Comparison of ENCODE assay signal across 10 mouse cellular contexts in the genomic region with DNA sequence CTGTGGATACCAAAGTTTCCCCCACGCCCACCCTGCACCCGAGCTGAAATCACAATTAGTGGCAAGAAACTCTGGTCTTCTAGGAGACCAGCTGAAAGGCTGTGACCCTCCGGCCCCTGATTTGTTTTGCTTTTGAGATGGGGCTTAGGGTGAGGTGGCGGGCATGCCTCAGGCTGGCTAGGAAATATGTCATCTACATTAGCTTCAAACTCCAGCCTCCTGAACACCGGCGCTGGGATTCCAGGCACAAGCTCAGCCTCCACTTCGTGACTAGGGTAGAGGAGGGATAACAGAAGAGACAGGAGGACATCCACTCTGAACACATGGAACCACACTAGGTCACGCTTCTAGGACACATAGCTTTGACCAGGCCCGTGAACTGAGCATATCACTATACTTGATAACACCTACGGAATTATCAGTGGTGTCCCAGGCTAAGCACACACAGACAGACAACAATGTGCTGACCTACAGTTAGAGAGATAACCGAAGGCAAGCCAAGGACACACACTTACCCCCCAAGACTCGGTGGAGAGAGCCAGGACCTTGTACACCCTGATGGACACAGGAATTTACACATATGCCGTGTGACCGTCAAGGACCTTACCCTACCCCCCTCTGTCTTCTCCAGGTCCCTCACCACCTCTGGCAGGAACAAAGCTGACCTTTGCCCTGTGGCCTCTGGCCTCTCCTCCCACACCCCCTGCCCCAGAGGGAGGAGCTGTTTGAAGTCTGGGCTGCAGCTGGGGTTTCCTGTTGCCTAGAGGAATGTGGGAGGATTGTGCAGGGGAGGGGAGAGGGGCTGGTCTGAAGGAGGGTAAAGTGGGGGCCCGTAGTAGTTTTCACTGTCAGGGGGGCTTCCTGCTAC. TPM values are rescaled to one million over a fixed set of nuclear protein-coding genes. Genes with fewer than 3 reads are reported as not detected.
DNase-seq lines count a peak whose midpoint lies in the region; ATAC-seq lines count a peak whose summit lies in the region.
"Had no signal": no experiment of that assay in that cellular context is flagged by ENCODE, and none has a peak within 500 bp of the region (broad histone marks: within the 10 kb centered on the region; RNA-seq: fewer than 3 reads in every experiment).

No protein-coding gene starts in this region.

- peaks cover 35% of the 10 kb centered on the region for H3K27me3 ChIP-seq in forebrain, embryonic 10.5 days (ENCODE audit: poor library complexity, severe bottlenecking)
- H3K27me3 ChIP-seq in forebrain, embryonic 13.5 days = peaks cover 20% of the 10 kb centered on the region
- H3K27me3 ChIP-seq in limb, embryonic 10.5 days (ENCODE audit: low read depth, poor library complexity, severe bottlenecking) = no peaks in the 10 kb centered on the region

- peak overlapping the region; percentile 66 for H3K27ac ChIP-seq in forebrain, embryonic 10.5 days
- H3K27ac ChIP-seq in forebrain, embryonic 13.5 days = no peak overlapping the region
- H3K27ac ChIP-seq in limb, embryonic 10.5 days = peak overlapping the region; percentile 81
- H3K27ac ChIP-seq: limb, embryonic 15.5 days had no signal

- WGBS in forebrain, embryonic 10.5 days = 37% methylated on average over 15 of the region's 15 CpGs
- WGBS in forebrain, embryonic 13.5 days = 46% methylated on average over 15 of the region's 15 CpGs
- 10% methylated on average over 15 of the region's 15 CpGs for WGBS in limb, embryonic 10.5 days

- H3K4me1 ChIP-seq in forebrain, embryonic 10.5 days = peaks cover 73% of the 10 kb centered on the region
- H3K4me1 ChIP-seq in forebrain, embryonic 13.5 days = peaks cover 24% of the 10 kb centered on the region
- H3K4me1 ChIP-seq in limb, embryonic 10.5 days = peaks cover 67% of the 10 kb centered on the region

- H3K36me3 ChIP-seq in forebrain, embryonic 10.5 days (replicated peaks) = no peaks in the 10 kb centered on the region
- no peaks in the 10 kb centered on the region for H3K36me3 ChIP-seq in forebrain, embryonic 13.5 days (ENCODE audit: poor library complexity, severe bottlenecking)
- H3K36me3 ChIP-seq in limb, embryonic 10.5 days = no peaks in the 10 kb centered on the region
- H3K36me3 ChIP-seq: limb, embryonic 15.5 days had no signal

- ATAC-seq in forebrain, embryonic 13.5 days = no peak

- H3K4me3 ChIP-seq in forebrain, embryonic 10.5 days = no peak overlapping the region
- no peak overlapping the region for H3K4me3 ChIP-seq in forebrain, embryonic 13.5 days
- peak overlapping the region; percentile 35 for H3K4me3 ChIP-seq in limb, embryonic 10.5 days
- H3K4me3 ChIP-seq: limb, embryonic 15.5 days had no signal

- no peak for DNase-seq in forebrain, embryonic 10.5 days (ENCODE audit: extremely low spot score, low spot score)
- DNase-seq in ovary, postnatal 36 days (ENCODE audit: low spot score) = peak; percentile 55
- no peak for DNase-seq in ovary, postnatal 10 days (ENCODE audit: low spot score)
- DNase-seq in limb, embryonic 10.5 days (ENCODE audit: low spot score) = peak; percentile 75
- no peak for DNase-seq in right cerebral cortex, postnatal 25 days
- no peak for DNase-seq in frontal cortex, postnatal 14 days (ENCODE audit: low spot score in 2 of 2)
- no peak for DNase-seq in gastrocnemius, postnatal 25 days
- DNase-seq: thymus, postnatal 14 days had no signal

- H3K9ac ChIP-seq in forebrain, embryonic 13.5 days = no peak overlapping the region
- H3K9ac ChIP-seq: limb, embryonic 15.5 days had no signal

- no peak overlapping the region for H3K4me2 ChIP-seq in forebrain, embryonic 13.5 days
- H3K4me2 ChIP-seq: limb, embryonic 15.5 days had no signal

- H3K9me3 ChIP-seq in forebrain, embryonic 10.5 days = no peaks in the 10 kb centered on the region
- no peaks in the 10 kb centered on the region for H3K9me3 ChIP-seq in forebrain, embryonic 13.5 days (replicated peaks)
- no peaks in the 10 kb centered on the region for H3K9me3 ChIP-seq in limb, embryonic 10.5 days (replicated peaks)
- H3K9me3 ChIP-seq: limb, embryonic 15.5 days had no signal

RNA-seq across cellular contexts. Expression of a gene that starts 3.3 kb away (rescaled TPM):
- polyA plus RNA-seq in forebrain, embryonic 10.5 days (2016; fragmentation: Nextera tagmentation; extraction: Ambion mirVana) = 5.8 and 7.4 TPM in 2 replicates
- polyA plus RNA-seq in forebrain, embryonic 13.5 days (2015; fragmentation: Nextera tagmentation; extraction: Ambion mirVana) = 7.3 and 8.1 TPM in 2 replicates
- polyA plus RNA-seq in limb, embryonic 10.5 days (2016; fragmentation: Nextera tagmentation; extraction: Ambion mirVana) = 13.0 and 13.8 TPM in 2 replicates
- total RNA-seq in gastrocnemius, postnatal 25 days (2021) = 10 to 100 TPM; 29.3 to 32.8 TPM

RNA-seq across cellular contexts. Expression of a gene that starts 33.9 kb away (rescaled TPM):
- polyA plus RNA-seq in forebrain, embryonic 10.5 days (2016; fragmentation: Nextera tagmentation; extraction: Ambion mirVana) = 0.06 and 0.11 TPM in 2 replicates
- polyA plus RNA-seq in forebrain, embryonic 13.5 days (2015; fragmentation: Nextera tagmentation; extraction: Ambion mirVana) = not detected in 2 replicates
- 0.19 and 0.33 TPM in 2 replicates for polyA plus RNA-seq in limb, embryonic 10.5 days (2016; fragmentation: Nextera tagmentation; extraction: Ambion mirVana)
- total RNA-seq in gastrocnemius, postnatal 25 days (2021) = under 1 TPM in 1 of 2 experiments, not detected in 1; 0.43 TPM

Comparison
In these comparisons a context has a peak if more than half of its experiments do, and no peak if none do; other contexts are left out.
1. DNase-seq: peak in ovary, postnatal 36 days (single experiment) and limb, embryonic 10.5 days (single experiment); none in forebrain, embryonic 10.5 days (single experiment), ovary, postnatal 10 days (single experiment), right cerebral cortex, postnatal 25 days (single experiment), frontal cortex, postnatal 14 days (0 of 2) and gastrocnemius, postnatal 25 days (single experiment).